Mouse (Mus musculus) liver, adult 2 months (tissue): ENCODE data around the gene Arsg. TPM values are rescaled to one million over a fixed set of nuclear protein-coding genes. Genes with fewer than 3 reads are reported as not detected.

Experiments
- DNase-seq: peaks from one replicate; pipeline ENCODE4 v3.0.0-alpha.2; 2011; ENCODE audit warnings: low read depth, low spot score; ENCODE audit errors: extremely low read depth
- H3K27ac ChIP-seq: fragments of 200-500 bp; replicated peaks from 2 replicates; pipeline ENCODE4 v1.5.1; 2012; ENCODE audit warnings: low read depth, mild to moderate bottlenecking, control low read depth, inconsistent platforms, low read length; ENCODE audit not compliant: insufficient read depth
- H3K27me3 ChIP-seq: fragments of 200-500 bp; 2 replicates; pipeline ENCODE4 v1.6.1; 2012; ENCODE audit warnings: mild to moderate bottlenecking, moderate library complexity, low read length, inconsistent platforms; ENCODE audit not compliant: control insufficient read depth, insufficient read depth
- H3K36me3 ChIP-seq: fragments of 200-500 bp; 2 replicates; pipeline ENCODE4 v1.6.1; 2012; ENCODE audit warnings: low read length, inconsistent platforms; ENCODE audit not compliant: control insufficient read depth, insufficient read depth
- H3K4me1 ChIP-seq: fragments of 200-500 bp; 2 replicates; pipeline ENCODE4 v1.6.1; 2011; ENCODE audit warnings: low read length; ENCODE audit not compliant: control insufficient read depth, insufficient read depth
- H3K4me3 ChIP-seq: fragments of 200-500 bp; 2 replicates; pipeline ENCODE4 v1.5.1; 2011; ENCODE audit warnings: low read depth, mild to moderate bottlenecking, control low read depth, low read length, moderate library complexity; ENCODE audit not compliant: insufficient read depth
- H3K79me2 ChIP-seq: fragments of 200-500 bp; 2 replicates; pipeline ENCODE4 v1.6.1; 2012; ENCODE audit warnings: inconsistent platforms, mild to moderate bottlenecking, low read length, moderate library complexity; ENCODE audit not compliant: control insufficient read depth, insufficient read depth
- H3K9ac ChIP-seq: fragments of 200-500 bp; 2 replicates; pipeline ENCODE4 v1.6.1; 2012; ENCODE audit warnings: low read depth, mild to moderate bottlenecking, control low read depth, inconsistent platforms, low read length
- CTCF ChIP-seq: fragments of 200-500 bp; IDR thresholded peaks from 2 replicates; pipeline ENCODE4 v1.5.1; 2011; ENCODE audit warnings: low read depth, low read length, control low read depth
- POLR2A ChIP-seq: fragments of 200-500 bp; IDR thresholded peaks from 2 replicates; pipeline ENCODE4 v1.6.1; 2011; ENCODE audit warnings: low read length, control low read depth; ENCODE audit not compliant: insufficient read depth; ENCODE audit errors: extremely low read depth
- WGBS: fragments of 180-500 bp; shearing (Covaris S2); methylation state at CpG from one replicate; pipeline ENCODE4 v1.1.7; 2018; 5-methylcytosine and 5-hydroxymethylcytosine counted together
- polyA plus RNA-seq: library from polyadenylated mRNA; depleted of rRNA; stranded (reverse); fragments of >200 nt; gene quantifications from 2 replicates; pipeline ENCODE4 v1.2.3, GENCODE M21; 2012
- total RNA-seq: library from RNA; depleted of rRNA; stranded (reverse); fragments of >200 nt; gene quantifications from 2 replicates; pipeline ENCODE4 v1.2.3, GENCODE M21; 2014

The Arsg gene
- total and polyA plus RNA-seq, 2 experiments: 8.1 to 8.5 TPM

DNA sequence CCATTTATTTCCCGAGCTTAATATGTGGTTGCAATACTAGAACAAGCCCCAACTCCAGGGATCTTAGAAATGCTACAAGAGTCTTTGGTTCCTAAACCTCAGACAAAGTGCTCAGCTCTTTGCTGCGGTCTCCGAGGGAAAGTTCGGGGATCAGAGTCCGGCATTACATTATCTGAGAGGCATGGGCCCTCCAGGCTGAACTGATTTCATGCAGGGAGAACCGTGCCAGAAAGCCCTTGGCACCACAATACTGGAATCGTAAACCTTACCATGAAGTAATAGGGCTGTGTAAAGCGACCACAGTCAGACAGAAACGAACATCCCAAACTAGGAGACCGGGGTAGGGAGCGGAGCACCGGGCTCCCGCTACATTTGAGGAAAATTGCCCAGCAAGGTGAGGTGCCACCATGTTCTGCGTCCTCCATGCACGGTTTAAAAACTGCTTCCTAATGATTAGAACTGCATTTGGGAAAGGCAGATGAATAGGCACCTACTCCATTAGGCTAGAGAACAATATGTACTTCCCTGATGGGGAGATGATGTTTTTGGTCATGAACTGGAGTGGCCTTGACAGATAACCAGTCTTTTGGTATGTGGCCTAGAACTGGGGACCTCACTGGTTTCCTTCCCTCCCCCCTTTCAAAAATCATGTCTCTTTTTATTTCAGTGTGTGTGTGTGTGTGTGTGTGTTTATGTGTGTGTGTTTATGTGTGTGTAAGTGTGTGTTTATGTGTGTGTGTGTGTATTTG, 91.5 kb downstream of the Arsg start:
- H3K27me3 ChIP-seq: no peaks in the 10 kb centered on the region
- no peaks in the 10 kb centered on the region for H3K36me3 ChIP-seq
- no peak overlapping the region for H3K4me3 ChIP-seq
- H3K4me1 ChIP-seq: no peaks in the 10 kb centered on the region
- no peaks in the 10 kb centered on the region for H3K79me2 ChIP-seq
- H3K27ac ChIP-seq: no peak overlapping the region
- no peak for DNase-seq
- no peak overlapping the region for H3K9ac ChIP-seq
- TF ChIP-seq POLR2A (no peak), CTCF (no peak)
- WGBS: 79% methylated on average over 15 of the region's 15 CpGs

DNA sequence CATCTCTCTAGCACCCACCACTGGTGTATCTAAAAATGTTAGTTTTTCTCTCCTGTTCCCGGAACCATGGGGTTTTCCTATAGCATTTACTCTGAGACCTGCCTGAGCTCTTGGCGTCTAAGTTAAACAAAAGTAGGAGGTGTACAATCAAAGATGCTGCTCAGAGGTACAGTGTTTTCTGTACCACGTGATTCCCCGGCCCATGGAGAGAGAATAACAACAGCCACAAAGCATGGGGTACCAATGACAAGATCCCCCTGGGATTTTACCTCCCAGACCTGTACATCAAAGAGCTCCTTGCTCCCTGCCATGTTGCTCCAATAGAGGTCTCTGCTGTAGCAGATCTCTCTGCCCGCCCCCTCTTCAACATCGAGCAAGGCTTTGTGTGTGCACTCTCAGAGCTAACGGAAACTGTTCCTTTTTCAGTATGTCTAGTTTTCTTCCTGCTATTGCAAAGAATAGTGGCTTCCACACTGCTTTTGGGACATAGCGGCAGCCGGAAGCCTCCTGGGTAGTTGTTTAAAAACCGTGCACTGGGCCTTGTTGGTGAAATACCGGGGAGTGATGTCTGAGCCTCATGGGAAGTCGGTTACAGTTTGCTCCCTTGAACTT, 95.9 kb downstream of the Arsg start:
- 81% methylated on average over 12 of the region's 12 CpGs for WGBS
- no peak for DNase-seq
- H3K4me3 ChIP-seq: no peak overlapping the region
- H3K27me3 ChIP-seq: no peaks in the 10 kb centered on the region
- no peak overlapping the region for H3K9ac ChIP-seq
- peaks cover 4% of the 10 kb centered on the region for H3K36me3 ChIP-seq
- H3K4me1 ChIP-seq: no peaks in the 10 kb centered on the region
- no peak overlapping the region for H3K27ac ChIP-seq
- H3K79me2 ChIP-seq: no peaks in the 10 kb centered on the region
- TF ChIP-seq CTCF: no peak
- TF ChIP-seq POLR2A: no peak

DNA sequence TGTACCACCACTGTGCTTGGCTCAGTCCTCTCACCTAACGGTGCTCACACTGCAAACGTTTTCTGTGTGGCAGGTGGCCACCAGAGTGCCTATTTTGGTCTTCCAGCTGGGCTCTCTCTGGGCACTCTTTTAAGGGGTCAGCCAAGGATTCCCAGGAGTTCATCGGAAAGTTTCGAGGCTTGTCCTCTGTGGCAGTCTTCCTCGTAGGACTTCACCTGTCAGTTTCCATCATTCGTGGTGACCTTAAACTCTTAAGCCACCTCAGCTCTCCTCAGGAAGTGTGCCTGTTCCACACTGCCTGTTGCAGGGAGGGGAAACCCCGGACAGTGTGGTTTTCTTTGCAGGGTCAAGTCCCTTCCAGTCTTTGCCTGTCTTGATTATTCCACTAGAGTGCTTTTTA, 96.6 kb downstream of the Arsg start:
- Histone ChIP-seq H3K79me2 (no peaks in the 10 kb centered on the region), H3K27ac (no peak overlapping the region), H3K4me1 (no peaks in the 10 kb centered on the region), H3K9ac (no peak overlapping the region), H3K4me3 (no peak overlapping the region), H3K36me3 (peaks cover 6% of the 10 kb centered on the region), H3K27me3 (no peaks in the 10 kb centered on the region)
- DNase-seq: no peak
- WGBS: 75% methylated on average over 7 of the region's 7 CpGs
- no peak for TF ChIP-seq CTCF
- no peak for TF ChIP-seq POLR2A

DNA sequence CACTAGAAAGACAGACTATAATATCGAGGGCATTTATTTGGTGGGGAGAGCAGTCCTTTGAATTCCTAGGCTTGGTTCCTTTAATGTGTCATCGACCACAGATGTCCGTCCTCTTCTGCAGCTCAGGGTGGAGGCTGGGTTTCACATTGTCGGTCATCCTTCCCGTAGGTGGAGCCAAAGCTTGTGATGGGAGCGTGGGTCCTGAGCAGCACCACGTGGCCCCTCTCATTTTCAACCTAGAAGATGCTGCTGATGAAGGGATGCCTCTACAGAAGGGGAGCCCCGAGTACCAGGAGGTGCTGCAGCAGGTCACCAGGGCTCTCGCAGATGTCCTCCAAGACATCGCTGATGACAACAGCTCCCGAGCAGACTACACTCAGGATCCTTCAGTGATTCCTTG, 98.9 kb downstream of the Arsg start:
- no peak overlapping the region for H3K4me3 ChIP-seq
- H3K4me1 ChIP-seq: no peaks in the 10 kb centered on the region
- no peak for DNase-seq
- peaks cover 11% of the 10 kb centered on the region for H3K36me3 ChIP-seq
- no peak overlapping the region for H3K27ac ChIP-seq
- H3K79me2 ChIP-seq: no peaks in the 10 kb centered on the region
- no peak for TF ChIP-seq POLR2A
- no peak for TF ChIP-seq CTCF
- H3K27me3 ChIP-seq: no peaks in the 10 kb centered on the region
- WGBS: 91% methylated on average over 11 of the region's 11 CpGs
- no peak overlapping the region for H3K9ac ChIP-seq

DNA sequence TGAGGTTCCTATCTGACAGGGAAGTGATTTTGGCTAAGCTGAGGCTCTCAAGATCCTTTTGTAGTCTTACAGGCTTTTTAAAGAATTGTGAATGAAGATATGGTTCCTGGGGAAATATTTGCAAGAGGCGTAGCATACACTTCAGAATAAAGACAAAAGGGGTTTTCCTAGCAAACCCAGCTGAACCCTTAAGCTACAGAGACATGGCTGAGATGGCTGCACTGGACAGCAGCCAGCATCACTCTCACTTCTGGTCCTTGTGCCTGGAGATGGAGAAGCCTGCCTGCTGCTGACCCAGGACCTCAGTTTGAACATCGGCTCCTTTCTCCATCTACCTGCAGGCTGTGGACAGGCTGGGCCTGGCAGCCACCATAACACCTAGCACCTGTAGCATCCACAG, 101.4 kb downstream of the Arsg start:
- no peak for TF ChIP-seq POLR2A
- no peak for TF ChIP-seq CTCF
- H3K9ac ChIP-seq: no peak overlapping the region
- H3K27ac ChIP-seq: no peak overlapping the region
- no peaks in the 10 kb centered on the region for H3K79me2 ChIP-seq
- no peak for DNase-seq
- H3K36me3 ChIP-seq: peaks cover 16% of the 10 kb centered on the region
- H3K27me3 ChIP-seq: no peaks in the 10 kb centered on the region
- no peaks in the 10 kb centered on the region for H3K4me1 ChIP-seq
- H3K4me3 ChIP-seq: no peak overlapping the region
- 93% methylated on average over 2 of the region's 2 CpGs for WGBS

DNA sequence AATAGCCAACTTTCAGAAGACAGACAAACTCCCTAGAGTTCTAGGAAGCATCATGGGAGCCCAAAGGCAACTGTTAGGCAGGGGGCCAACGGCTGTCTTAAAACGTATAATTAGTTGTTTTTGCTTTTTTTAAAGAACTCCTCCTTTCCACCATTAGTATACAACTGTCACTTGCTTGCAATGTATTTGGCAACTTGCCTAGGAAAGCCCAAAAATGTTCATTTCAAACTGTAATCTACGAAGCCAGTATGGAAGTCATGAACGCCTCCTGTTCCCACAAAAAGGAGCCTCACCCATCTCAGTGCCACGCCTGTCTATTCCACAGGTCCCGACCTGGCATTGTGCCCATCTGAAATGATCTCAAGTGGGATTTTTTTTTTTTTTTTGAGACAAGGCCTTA, 102.7 kb downstream of the Arsg start:
- Histone ChIP-seq H3K36me3 (peaks cover 16% of the 10 kb centered on the region), H3K27ac (no peak overlapping the region), H3K4me3 (no peak overlapping the region), H3K27me3 (no peaks in the 10 kb centered on the region), H3K4me1 (no peaks in the 10 kb centered on the region), H3K9ac (no peak overlapping the region), H3K79me2 (no peaks in the 10 kb centered on the region)
- WGBS: 91% methylated on average over 6 of the region's 6 CpGs
- TF ChIP-seq POLR2A: no peak
- TF ChIP-seq CTCF: no peak
- DNase-seq: no peak
